ENCODE assay signal across 9 mouse cellular contexts in genomic region chr17:35633992-35634391, GRCm38 (mm10). TPM values are rescaled to one million over a fixed set of nuclear protein-coding genes. Genes with fewer than 3 reads are reported as not detected.
DNase-seq lines count a peak whose midpoint lies in the region; ATAC-seq and TF ChIP-seq lines count a peak whose summit lies in the region.
"Had no signal": no experiment of that assay in that cellular context is flagged by ENCODE, and none has a peak within 500 bp of the region (broad histone marks: within the 10 kb centered on the region; RNA-seq: fewer than 3 reads in every experiment).

No protein-coding gene starts in this region.

- intact Hi-C loops in heart, adult 2 months (cut with DNase I), result no loop called here

- no peaks in the 10 kb centered on the region for H3K4me1 ChIP-seq in heart, adult 2 months (ENCODE audit: control insufficient read depth, insufficient read depth, low read length)
- no peaks in the 10 kb centered on the region for H3K4me1 ChIP-seq in forebrain, postnatal 0 days (ENCODE audit: insufficient read depth)

- WGBS in heart, adult 2 months, result 6% methylated on average over 1 of the region's 1 CpGs
- 3% methylated on average over 1 of the region's 1 CpGs for WGBS in forebrain, postnatal 0 days

- H3K4me2 ChIP-seq in forebrain, postnatal 0 days (ENCODE audit: low read depth), result no peak overlapping the region

- peak; percentile 50 for TF ChIP-seq CTCF in heart, adult 2 months (IDR thresholded peaks at IDR 0.05)
- peak; percentile 62 for TF ChIP-seq CTCF in forebrain, postnatal 0 days (IDR thresholded peaks at IDR 0.05; ENCODE audit: low read depth)

- no peak for TF ChIP-seq POLR2A in heart, adult 2 months (IDR thresholded peaks at IDR 0.05; ENCODE audit: insufficient read depth, low read depth, low read length)

- H3K27me3 ChIP-seq in heart, adult 2 months (ENCODE audit: control insufficient read depth, insufficient read depth, low read length), result no peaks in the 10 kb centered on the region
- no peaks in the 10 kb centered on the region for H3K27me3 ChIP-seq in forebrain, postnatal 0 days (ENCODE audit: insufficient read depth, low read length)

- peak; percentile 51 for ATAC-seq in forebrain, postnatal 0 days

- no peak overlapping the region for H3K4me3 ChIP-seq in heart, adult 2 months
- no peak overlapping the region for H3K4me3 ChIP-seq in forebrain, postnatal 0 days (ENCODE audit: low read depth, low read length)

- H3K9me3 ChIP-seq in forebrain, postnatal 0 days (ENCODE audit: low read length), result no peaks in the 10 kb centered on the region

- no peak for TF ChIP-seq EP300 in heart, adult 2 months (IDR thresholded peaks at IDR 0.05; ENCODE audit: insufficient read depth, low read depth, low read length)

- H3K9ac ChIP-seq in heart, adult 2 months (ENCODE audit: low read depth, low read length), result no peak overlapping the region
- no peak overlapping the region for H3K9ac ChIP-seq in forebrain, postnatal 0 days

- H3K79me2 ChIP-seq in heart, adult 2 months (replicated peaks; ENCODE audit: control insufficient read depth, insufficient read depth, low read length), result no peaks in the 10 kb centered on the region

- no peak overlapping the region for H3K27ac ChIP-seq in heart, adult 2 months
- H3K27ac ChIP-seq in forebrain, postnatal 0 days (ENCODE audit: low read depth, low read length), result 0 out of 2 replicates have a peak overlapping the region, but pooled peaks have one; percentile 24

- DNase-seq in heart, adult 2 months, result no peak
- DNase-seq in heart, adult 8-10 months (ENCODE audit: low spot score), result no peak
- DNase-seq in Muller cell, postnatal 12 days (ENCODE audit: inconsistent ontology term), result peak; percentile 87
- peak; percentile 63 for DNase-seq in forebrain, postnatal 0 days
- peak; percentile 32 to 39 for DNase-seq in layer of hippocampus, adult 18-20 months (ENCODE audit: low spot score in 2 of 2)
- DNase-seq in lung, postnatal 25 days (ENCODE audit: low spot score), result peak; percentile 70
- peak; percentile 74 for DNase-seq in testis, postnatal 10 days (ENCODE audit: low spot score)
- no peak for DNase-seq in adrenal gland, adult 18-20 months (ENCODE audit: low spot score in 2 of 2)

- no peaks in the 10 kb centered on the region for H3K36me3 ChIP-seq in heart, adult 2 months (ENCODE audit: control insufficient read depth, insufficient read depth, low read length)
- no peaks in the 10 kb centered on the region for H3K36me3 ChIP-seq in forebrain, postnatal 0 days (ENCODE audit: insufficient read depth)

RNA-seq across cellular contexts. Expression of gene Gm9573, which starts 7.6 kb away (rescaled TPM):
- total RNA-seq in heart, adult 2 months (2021), result not detected
- not detected in 2 replicates for polyA plus RNA-seq in heart, adult 2 months (2012; rRNA removed)
- not detected for total RNA-seq in heart, adult 8-10 months (2022)
- not detected in 2 replicates for total RNA-seq in forebrain, postnatal 0 days (2014; rRNA removed)
- not detected in 2 replicates for polyA plus RNA-seq in forebrain, postnatal 0 days (2015; fragmentation: Nextera tagmentation; extraction: Ambion mirVana)
- total RNA-seq in layer of hippocampus, adult 18-20 months (2021), result not detected
- not detected for total RNA-seq in adrenal gland, adult 18-20 months (2021)
- total RNA-seq: layer of hippocampus, postnatal 25 days had no signal

RNA-seq across cellular contexts. Expression of gene Mucl3, which starts 9.5 kb away (rescaled TPM):
- not detected for total RNA-seq in heart, adult 2 months (2021)
- not detected in 2 replicates for polyA plus RNA-seq in heart, adult 2 months (2012; rRNA removed)
- total RNA-seq in heart, adult 8-10 months (2022), result not detected
- total RNA-seq in forebrain, postnatal 0 days (2014; rRNA removed), result 0.15 TPM in 1 of 2 replicates, not detected in the other
- polyA plus RNA-seq in forebrain, postnatal 0 days (2015; fragmentation: Nextera tagmentation; extraction: Ambion mirVana), result not detected in 2 replicates
- not detected for total RNA-seq in layer of hippocampus, adult 18-20 months (2021)
- total RNA-seq in adrenal gland, adult 18-20 months (2021), result not detected
- total RNA-seq: layer of hippocampus, postnatal 25 days had no signal

RNA-seq across cellular contexts. Expression of gene Sfta2, which starts 32.6 kb away (rescaled TPM):
- total RNA-seq in heart, adult 2 months (2021), result not detected
- polyA plus RNA-seq in heart, adult 2 months (2012; rRNA removed), result 0.47 TPM in 1 of 2 replicates, not detected in the other
- total RNA-seq in heart, adult 8-10 months (2022), result not detected
- total RNA-seq in forebrain, postnatal 0 days (2014; rRNA removed), result not detected in 2 replicates
- polyA plus RNA-seq in forebrain, postnatal 0 days (2015; fragmentation: Nextera tagmentation; extraction: Ambion mirVana), result not detected in 2 replicates
- not detected for total RNA-seq in layer of hippocampus, adult 18-20 months (2021)
- not detected for total RNA-seq in adrenal gland, adult 18-20 months (2021)
- total RNA-seq: layer of hippocampus, postnatal 25 days had no signal

RNA-seq across cellular contexts. Expression of gene Vars2, which starts 33.4 kb away (rescaled TPM):
- 10 to 100 TPM; 26.6 to 28.3 TPM for total RNA-seq in heart, adult 2 months (2021)
- 19.3 and 20.3 TPM in 2 replicates for polyA plus RNA-seq in heart, adult 2 months (2012; rRNA removed)
- total RNA-seq in heart, adult 8-10 months (2022), result 10 to 100 TPM; 30.4 to 34.9 (median 31.8) TPM
- total RNA-seq in forebrain, postnatal 0 days (2014; rRNA removed), result 29.5 and 42.0 TPM in 2 replicates
- polyA plus RNA-seq in forebrain, postnatal 0 days (2015; fragmentation: Nextera tagmentation; extraction: Ambion mirVana), result 8.5 and 10.4 TPM in 2 replicates
- 10 to 100 TPM; 35.9 to 37.4 TPM for total RNA-seq in layer of hippocampus, adult 18-20 months (2021)
- 10 to 100 TPM; 37.2 to 38.7 TPM for total RNA-seq in adrenal gland, adult 18-20 months (2021)

RNA-seq across cellular contexts. Expression of gene Gtf2h4, which starts 39.5 kb away (rescaled TPM):
- total RNA-seq in heart, adult 2 months (2021), result 10 to 100 TPM; 15.0 to 20.6 TPM
- 19.2 and 21.0 TPM in 2 replicates for polyA plus RNA-seq in heart, adult 2 months (2012; rRNA removed)
- total RNA-seq in heart, adult 8-10 months (2022), result 10 to 100 TPM; 18.4 to 22.2 (median 21.2) TPM
- total RNA-seq in forebrain, postnatal 0 days (2014; rRNA removed), result 21.2 and 30.9 TPM in 2 replicates
- 20.9 and 22.1 TPM in 2 replicates for polyA plus RNA-seq in forebrain, postnatal 0 days (2015; fragmentation: Nextera tagmentation; extraction: Ambion mirVana)
- 10 to 100 TPM; 33.3 to 34.5 TPM for total RNA-seq in layer of hippocampus, adult 18-20 months (2021)
- 10 to 100 TPM; 20.2 to 20.8 TPM for total RNA-seq in adrenal gland, adult 18-20 months (2021)

Comparison
In these comparisons a context has a peak if more than half of its experiments do, and no peak if none do; other contexts are left out.
1. DNase-seq: peak in Muller cell, postnatal 12 days (single experiment), forebrain, postnatal 0 days (single experiment), layer of hippocampus, adult 18-20 months (2 of 2), lung, postnatal 25 days (single experiment) and testis, postnatal 10 days (single experiment); none in heart, adult 2 months (0 of 2), heart, adult 8-10 months (single experiment) and adrenal gland, adult 18-20 months (0 of 2).